Mouse (Mus musculus) skeletal muscle tissue, postnatal 0 days (tissue): ENCODE measurements around the gene Il9r. TPM values are rescaled to one million over a fixed set of nuclear protein-coding genes. Genes with fewer than 3 reads are reported as not detected.

Source experiments
- polyA plus RNA-seq: library from polyadenylated mRNA; unstranded; fragments of >200 nt; fragmentation: Nextera tagmentation; extraction: Ambion mirVana; gene quantifications from 2 replicates; pipeline ENCODE4 v1.2.1, GENCODE M21; 2015

Il9r gene
- polyA plus RNA-seq: 0.06 TPM in 1 of 2 replicates, not detected in the other

DNA sequence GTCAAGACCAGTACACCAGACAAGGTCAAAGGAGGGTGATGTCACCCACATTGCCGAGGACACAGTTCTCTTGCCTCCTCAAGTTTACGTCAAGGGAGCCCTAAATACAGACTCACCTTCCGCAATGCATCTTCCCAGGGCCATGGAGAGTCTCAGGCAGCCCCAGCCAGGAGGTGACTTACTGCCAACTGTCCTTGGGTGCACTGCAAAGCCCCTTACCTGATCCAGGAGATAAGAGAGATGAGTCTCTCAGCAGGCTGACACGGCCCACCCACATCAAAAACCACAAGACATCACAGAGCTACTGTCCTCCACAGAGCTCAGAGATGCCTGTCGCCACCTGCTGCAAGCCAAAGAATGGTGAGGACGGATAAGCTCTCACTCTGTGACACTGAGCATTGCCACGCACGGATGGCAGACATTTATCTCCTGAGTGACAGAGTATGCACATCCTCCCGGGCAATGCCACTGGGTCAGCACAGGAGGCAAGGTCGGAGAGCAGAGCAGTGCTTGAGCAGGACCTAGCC lies at the start of gene Il9r:
TSS of gene Il9r (minus strand) at position 205 of the 527 bp plus-strand sequence.

DNA sequence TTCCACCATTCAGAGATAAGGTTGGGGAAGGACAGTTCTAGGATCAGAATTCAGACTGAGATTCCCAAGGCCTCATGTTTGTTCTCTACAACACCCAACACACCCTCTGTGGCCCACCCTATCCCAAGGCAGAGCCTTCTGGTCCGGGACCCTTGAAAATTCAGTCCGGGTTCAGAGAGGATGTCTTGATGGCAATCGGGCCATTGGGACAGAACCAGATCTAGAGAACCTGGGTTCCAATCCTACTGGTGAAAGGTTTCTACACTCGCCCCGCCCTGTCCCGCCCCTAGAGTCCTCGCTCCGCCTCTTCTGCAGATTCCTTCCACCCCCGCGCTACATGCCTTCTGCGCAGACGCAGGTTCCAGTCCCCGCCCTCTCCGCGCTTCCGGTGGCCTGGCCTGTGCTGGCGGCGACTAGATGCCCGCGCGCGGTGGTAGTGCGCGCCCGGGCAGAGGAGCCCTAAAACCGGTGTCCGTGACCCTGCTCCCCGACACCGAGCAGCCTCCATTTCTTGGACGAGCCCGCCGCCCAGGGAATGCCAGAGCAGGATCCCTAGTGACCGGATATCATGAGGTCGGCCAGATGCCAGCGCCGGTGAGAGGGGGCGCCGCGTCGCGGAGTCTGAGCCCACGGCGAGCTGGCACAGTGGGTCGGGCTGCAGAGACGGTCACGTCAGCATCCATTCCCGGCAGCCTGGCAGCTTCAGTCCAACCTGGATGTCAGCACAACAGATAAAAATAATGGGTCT lies 26.2 kb upstream of the Il9r start, which contains the start of gene Mpg:
TSS of gene Mpg (plus strand) at position 382 of the 748 bp plus-strand sequence.

DNA sequence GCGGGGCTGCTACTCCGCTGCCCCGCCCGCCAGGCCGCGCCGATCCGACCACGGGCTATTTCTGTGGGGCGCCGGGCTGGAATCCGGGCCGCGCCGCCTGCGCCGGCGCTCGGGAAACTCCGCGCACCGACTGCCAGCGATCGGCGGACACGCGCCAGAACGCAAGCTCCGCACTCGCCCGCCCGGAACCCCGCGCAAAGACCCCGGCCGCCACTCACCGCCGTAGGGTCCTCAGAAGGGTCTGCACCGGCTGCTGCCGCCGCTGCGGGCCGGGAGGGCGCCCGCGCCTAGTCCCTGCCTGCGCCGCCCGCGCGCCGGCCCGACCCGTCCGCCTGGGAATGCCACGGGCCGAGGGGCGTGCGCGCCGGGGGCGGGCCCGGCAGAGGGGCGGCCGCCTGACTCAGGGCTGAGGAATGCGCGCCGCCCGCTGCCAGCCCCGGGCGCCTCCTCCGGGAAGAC lies 21.9 kb upstream of the Il9r start, which contains the start of gene Rhbdf1:
TSS of gene Rhbdf1 (minus strand) at position 350 of the 459 bp plus-strand sequence.

DNA sequence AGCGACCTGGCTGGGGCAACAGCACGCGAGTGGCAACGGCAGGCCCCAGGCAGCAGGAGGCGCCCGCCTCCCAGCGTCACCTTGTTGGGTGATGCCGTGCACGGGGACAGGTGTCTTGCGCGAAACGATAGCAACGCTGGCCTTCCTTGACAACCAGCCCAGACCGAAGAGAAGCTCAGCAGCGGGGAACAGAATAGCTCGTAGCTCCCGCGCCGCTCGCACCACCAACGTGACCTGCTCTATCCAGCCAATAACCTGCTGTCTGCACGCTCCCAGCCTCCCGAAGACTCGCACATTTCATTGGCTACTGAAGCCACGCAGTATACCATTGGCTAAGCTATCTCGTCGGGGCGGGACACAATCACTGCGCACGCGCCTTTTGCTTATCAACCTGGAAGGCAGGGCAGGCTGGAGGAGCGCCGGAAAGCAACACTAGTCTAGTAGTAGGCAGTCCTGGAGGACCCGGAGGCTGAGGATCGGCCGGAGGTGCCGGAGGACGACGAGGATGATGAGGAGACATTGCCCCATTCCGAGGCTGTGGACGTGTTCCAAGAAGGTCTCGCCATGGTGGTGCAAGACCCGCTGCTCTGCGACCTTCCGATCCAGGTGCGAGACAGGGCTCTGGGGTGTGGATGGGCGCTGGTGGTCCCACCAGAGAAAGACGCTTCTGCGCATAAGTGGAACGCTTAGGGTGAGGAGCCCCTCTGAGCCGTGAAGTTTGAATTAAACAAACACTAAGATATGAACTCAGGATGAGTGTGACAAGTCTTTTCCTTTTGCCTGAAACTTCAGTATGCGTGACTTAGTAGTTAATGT lies 5.2 kb upstream of the Il9r start, which contains the start of gene Snrnp25:
TSS of gene Snrnp25 (plus strand) at position 358 of the 816 bp plus-strand sequence.

Other genes starting within 250 kb of the Il9r start
- gene 4930524B15Rik, start 234.7 kb downstream of the Il9r start, polyA plus RNA-seq: 0.09 TPM in 1 of 2 replicates, not detected in the other
- 1.3 and 1.4 TPM in 2 replicates for gene Nsg2, start 199.8 kb downstream of the Il9r start, polyA plus RNA-seq
- 13.7 and 19.0 TPM in 2 replicates for gene Snrnp25, start 5.1 kb upstream of the Il9r start, polyA plus RNA-seq
- 43.7 and 46.3 TPM in 2 replicates for gene Rhbdf1, start 22.0 kb upstream of the Il9r start, polyA plus RNA-seq
- gene Mpg, start 26.2 kb upstream of the Il9r start, polyA plus RNA-seq: 17.7 and 20.4 TPM in 2 replicates
- gene Nprl3, start 67.4 kb upstream of the Il9r start, polyA plus RNA-seq: 19.0 and 21.6 TPM in 2 replicates
- gene Hba-x, start 76.1 kb upstream of the Il9r start, polyA plus RNA-seq: 0.19 TPM in 1 of 2 replicates, not detected in the other
- gene Hba-a1, start 83.2 kb upstream of the Il9r start, polyA plus RNA-seq: 1,152 and 1,351 TPM in 2 replicates
- gene Hbq1b, start 86.7 kb upstream of the Il9r start, polyA plus RNA-seq: 0.77 TPM in 1 of 2 replicates, not detected in the other
- gene Hba-a2, start 96.2 kb upstream of the Il9r start, polyA plus RNA-seq: 2,779 and 3,226 TPM in 2 replicates
- not detected in 2 replicates for gene Hbq1a, start 99.8 kb upstream of the Il9r start, polyA plus RNA-seq
- gene Sh3pxd2b, start 147.5 kb upstream of the Il9r start, polyA plus RNA-seq: 7.7 and 8.4 TPM in 2 replicates